Mouse (Mus musculus) bone marrow macrophage, adult 2 months (primary cell): ENCODE measurements around the gene Nemp2.

Source experiments
- CTCF ChIP-seq: IDR thresholded peaks from 2 replicates; pipeline ENCODE4 v1.5.1; 2012; ENCODE audit warnings: low read depth, mild to moderate bottlenecking, low read length, moderate library complexity
- POLR2A ChIP-seq: IDR thresholded peaks from 2 replicates; pipeline ENCODE4 v1.6.1; 2012; ENCODE audit warnings: mild to moderate bottlenecking, low read depth, low read length, borderline replicate concordance

DNA sequence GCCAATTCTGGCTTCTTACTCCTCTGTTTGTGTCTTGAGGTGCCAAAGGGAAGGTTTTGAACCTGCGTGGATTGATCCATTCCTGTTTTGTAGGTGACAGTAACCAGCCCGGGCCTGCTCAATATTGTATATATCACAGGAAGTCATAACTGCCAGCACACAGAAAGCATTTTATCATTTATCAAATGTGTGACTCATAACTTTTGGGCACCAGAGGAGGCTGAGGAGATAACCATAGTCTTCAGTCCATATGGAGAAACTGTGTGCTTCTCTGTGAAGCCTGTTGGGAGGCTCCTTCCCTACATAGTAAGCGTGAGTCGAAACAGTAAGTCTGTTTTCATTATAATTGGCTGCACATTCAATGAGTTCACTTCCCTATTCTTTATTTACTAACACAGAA, 10.2 kb downstream of the Nemp2 start:
- no peak for TF ChIP-seq CTCF
- TF ChIP-seq POLR2A = no peak
